Mouse (Mus musculus) forebrain, postnatal 0 days (tissue): ENCODE results near the gene Bicd2. TPM values are rescaled to one million over a fixed set of nuclear protein-coding genes. Genes with fewer than 3 reads are reported as not detected.
"Not testable (repeated sequence)": the region's sequence is repeated elsewhere in the genome, so short reads cannot be mapped to it uniquely, and the experiment has no call there.

Source experiments
- ATAC-seq: fragments of 200-750 bp; cut with Nextera tagmentation; 2 replicates; pipeline ENCODE4 v1.8.0; 2017; ENCODE audit warnings: mild to moderate bottlenecking, moderate library complexity
- DNase-seq: peaks from one replicate; pipeline ENCODE4 v3.0.0-alpha.2; 2015
- H3K27ac ChIP-seq: fragments of 300-500 bp; sonication (generic); 2 replicates; pipeline ENCODE4 v1.5.1; 2014; ENCODE audit warnings: low read depth, mild to moderate bottlenecking, antibody characterized with exemption, low read length, moderate library complexity, mixed read lengths
- H3K27me3 ChIP-seq: fragments of 300-500 bp; sonication (generic); 2 replicates; pipeline ENCODE4 v1.6.1; 2014; ENCODE audit warnings: mild to moderate bottlenecking, low read length, mixed read lengths; ENCODE audit not compliant: insufficient read depth
- H3K36me3 ChIP-seq: fragments of 300-500 bp; sonication (generic); 2 replicates; pipeline ENCODE4 v1.6.1; 2014; ENCODE audit warnings: mild to moderate bottlenecking, moderate library complexity; ENCODE audit not compliant: insufficient read depth
- H3K4me1 ChIP-seq: fragments of 300-500 bp; sonication (generic); 2 replicates; pipeline ENCODE4 v1.6.1; 2014; ENCODE audit warnings: antibody characterized with exemption; ENCODE audit not compliant: insufficient read depth
- H3K4me2 ChIP-seq: fragments of 300-500 bp; sonication (generic); 2 replicates; pipeline ENCODE4 v1.6.1; 2014; ENCODE audit warnings: low read depth, mild to moderate bottlenecking, moderate library complexity
- H3K4me3 ChIP-seq: fragments of 300-500 bp; sonication (generic); 2 replicates; pipeline ENCODE4 v1.5.1; 2014; ENCODE audit warnings: low read depth, low read length, mixed read lengths
- H3K9ac ChIP-seq: fragments of 300-500 bp; sonication (generic); 2 replicates; pipeline ENCODE4 v1.6.1; 2014; ENCODE audit warnings: mild to moderate bottlenecking
- H3K9me3 ChIP-seq: fragments of 300-500 bp; sonication (generic); 2 replicates; pipeline ENCODE4 v1.6.1; 2016; ENCODE audit warnings: low read length
- CTCF ChIP-seq: sonication (generic); IDR thresholded peaks from 2 replicates; pipeline ENCODE4 v1.5.1; 2016; ENCODE audit warnings: antibody characterized with exemption, control low read depth, low read depth
- WGBS: fragments of 180-500 bp; shearing (Covaris S2); extraction: QIAGEN DNeasy Blood & Tissue Kit; methylation state at CpG from one replicate; pipeline ENCODE4 v1.1.7; 2014; 5-methylcytosine and 5-hydroxymethylcytosine counted together
- polyA plus RNA-seq: library from polyadenylated mRNA; unstranded; fragments of >200 nt; fragmentation: Nextera tagmentation; extraction: Ambion mirVana; gene quantifications from 2 replicates; pipeline ENCODE4 v1.2.1, GENCODE M21; 2015
- total RNA-seq: library from RNA; depleted of rRNA; stranded (reverse); fragments of >200 nt; gene quantifications from 2 replicates; pipeline ENCODE4 v1.2.3, GENCODE M21; 2014

Gene Bicd2
- total and polyA plus RNA-seq, 2 experiments from 2014 or later = 23.7 to 50.9 TPM

- no peak for ATAC-seq
- Histone ChIP-seq H3K9ac (no peak overlapping the region), H3K4me2 (no peak overlapping the region), H3K9me3 (no peaks in the 10 kb centered on the region), H3K27me3 (no peaks in the 10 kb centered on the region), H3K27ac (no peak overlapping the region), H3K4me1 (0 out of 2 replicates have a peak, but pooled peaks cover 8% of the 10 kb centered on the region), H3K4me3 (no peak overlapping the region), H3K36me3 (0 out of 2 replicates have a peak, but pooled peaks cover 4% of the 10 kb centered on the region)
- 99% methylated on average over 3 of the region's 3 CpGs for WGBS
- DNase-seq = no peak
- no peak for TF ChIP-seq CTCF
Measured at GRCm38 (mm10) chr13:49358184-49358583, 16.8 kb downstream of the Bicd2 start.

GRCm38 (mm10) chr13:49360906-49361406, 19.6 kb downstream of the Bicd2 start:
- 0 out of 2 replicates have a peak, but pooled peaks cover 5% of the 10 kb centered on the region for H3K4me1 ChIP-seq
- TF ChIP-seq CTCF = no peak
- no peak overlapping the region for H3K9ac ChIP-seq
- no peak overlapping the region for H3K27ac ChIP-seq
- no peak for DNase-seq
- peaks cover 4% of the 10 kb centered on the region; the same call in 1 of the 2 replicates for H3K36me3 ChIP-seq
- ATAC-seq = no peak
- WGBS = 40% methylated on average over 3 of the region's 3 CpGs
- H3K4me3 ChIP-seq = no peak overlapping the region
- no peaks in the 10 kb centered on the region for H3K27me3 ChIP-seq
- no peaks in the 10 kb centered on the region for H3K9me3 ChIP-seq
- H3K4me2 ChIP-seq = no peak overlapping the region

- no peak overlapping the region for H3K4me2 ChIP-seq
- no peak overlapping the region for H3K4me3 ChIP-seq
- no peak overlapping the region for H3K27ac ChIP-seq
- ATAC-seq (no peak), DNase-seq (no peak)
- WGBS = 76% methylated on average over 7 of the region's 7 CpGs
- no peaks in the 10 kb centered on the region for H3K9me3 ChIP-seq
- H3K9ac ChIP-seq = no peak overlapping the region
- no peaks in the 10 kb centered on the region; the same call in 1 of the 2 replicates for H3K36me3 ChIP-seq
- no peaks in the 10 kb centered on the region for H3K27me3 ChIP-seq
- TF ChIP-seq CTCF = no peak
- 0 out of 2 replicates have a peak, but pooled peaks cover 5% of the 10 kb centered on the region for H3K4me1 ChIP-seq
Measured at GRCm38 (mm10) chr13:49362364-49362763, 21.0 kb downstream of the Bicd2 start.

- DNase-seq = no peak
- Histone ChIP-seq H3K9ac (no peak overlapping the region), H3K9me3 (no peaks in the 10 kb centered on the region), H3K27me3 (no peaks in the 10 kb centered on the region), H3K4me3 (no peak overlapping the region), H3K4me1 (0 out of 2 replicates have a peak, but pooled peaks cover 5% of the 10 kb centered on the region), H3K4me2 (no peak overlapping the region), H3K36me3 (no peaks in the 10 kb centered on the region; the same call in 1 of the 2 replicates), H3K27ac (no peak overlapping the region)
- TF ChIP-seq CTCF = no peak
- 53% methylated on average over 2 of the region's 2 CpGs for WGBS
- peak; percentile 18; the same call in 1 of the 2 replicates for ATAC-seq
Measured at GRCm38 (mm10) chr13:49362804-49363203, 21.4 kb downstream of the Bicd2 start.

- no peak overlapping the region for H3K9ac ChIP-seq
- DNase-seq = no peak
- H3K9me3 ChIP-seq = no peaks in the 10 kb centered on the region
- no peak overlapping the region for H3K4me3 ChIP-seq
- no peaks in the 10 kb centered on the region for H3K27me3 ChIP-seq
- H3K27ac ChIP-seq = no peak overlapping the region
- H3K36me3 ChIP-seq = peaks cover 7% of the 10 kb centered on the region
- no peak for ATAC-seq
- WGBS = 99% methylated on average over 2 of the region's 2 CpGs
- no peak overlapping the region for H3K4me2 ChIP-seq
- 0 out of 2 replicates have a peak, but pooled peaks cover 5% of the 10 kb centered on the region for H3K4me1 ChIP-seq
- TF ChIP-seq CTCF = no peak
Measured at GRCm38 (mm10) chr13:49364716-49365115, 23.3 kb downstream of the Bicd2 start.

- H3K36me3 ChIP-seq = peaks cover 27% of the 10 kb centered on the region
Measured at GRCm38 (mm10) chr13:49367657-49368440, 26.5 kb downstream of the Bicd2 start.

GRCm38 (mm10) chr13:49369404-49369803, 28.0 kb downstream of the Bicd2 start:
- no peak overlapping the region for H3K27ac ChIP-seq
- H3K27me3 ChIP-seq = no peaks in the 10 kb centered on the region
- H3K36me3 ChIP-seq = peaks cover 27% of the 10 kb centered on the region
- H3K4me2 ChIP-seq = no peak overlapping the region
- no peak overlapping the region for H3K9ac ChIP-seq
- DNase-seq (no peak), ATAC-seq (no peak)
- TF ChIP-seq CTCF = no peak
- no peak overlapping the region for H3K4me3 ChIP-seq
- WGBS = 94% methylated on average over 10 of the region's 10 CpGs
- H3K4me1 ChIP-seq = no peaks in the 10 kb centered on the region
- no peaks in the 10 kb centered on the region for H3K9me3 ChIP-seq

More at GRCm38 (mm10) chr13:49367657-49368440, 26.5 kb downstream of the Bicd2 start:
- no peak overlapping the region for H3K4me2 ChIP-seq
- ATAC-seq = 0 out of 2 replicates have a peak, but pooled peaks have one; percentile 45
- no peak overlapping the region for H3K27ac ChIP-seq
- no peak overlapping the region for H3K9ac ChIP-seq
- H3K4me1 ChIP-seq = no peaks in the 10 kb centered on the region
- WGBS = 72% methylated on average over 4 of the region's 4 CpGs
- DNase-seq = no peak
- TF ChIP-seq CTCF = peak; percentile 17
- H3K9me3 ChIP-seq = no peaks in the 10 kb centered on the region
- H3K27me3 ChIP-seq = no peaks in the 10 kb centered on the region
- no peak overlapping the region for H3K4me3 ChIP-seq

GRCm38 (mm10) chr13:49370216-49370615, 28.8 kb downstream of the Bicd2 start:
- H3K27ac ChIP-seq, H3K4me1 ChIP-seq, ATAC-seq, H3K4me3 ChIP-seq, H3K9ac ChIP-seq, H3K4me2 ChIP-seq, H3K27me3 ChIP-seq, DNase-seq, H3K9me3 ChIP-seq: not testable (repeated sequence)
- WGBS = 91% methylated on average over 6 of the region's 6 CpGs
- peaks cover 30% of the 10 kb centered on the region for H3K36me3 ChIP-seq

GRCm38 (mm10) chr13:49370916-49371315, 29.5 kb downstream of the Bicd2 start:
- H3K4me1 ChIP-seq, H3K27ac ChIP-seq, H3K9ac ChIP-seq, H3K27me3 ChIP-seq, H3K9me3 ChIP-seq, ATAC-seq, H3K4me3 ChIP-seq, H3K4me2 ChIP-seq, DNase-seq: not testable (repeated sequence)
- 88% methylated on average over 5 of the region's 5 CpGs for WGBS
- H3K36me3 ChIP-seq = peaks cover 35% of the 10 kb centered on the region
